Mouse (Mus musculus) spleen, embryonic (tissue): ENCODE results near the gene Ubl5.
"Not testable (repeated sequence)": the region's sequence is repeated elsewhere in the genome, so short reads cannot be mapped to it uniquely, and the experiment has no call there.

Experiments used
- CTCF ChIA-PET: fragments of 350-600 bp; sonication (Branson Sonifier 250); formaldehyde crosslinking; loops from one replicate; lab custom pipeline; 2022; lab: Charles Lee

Gene Ubl5

DNA sequence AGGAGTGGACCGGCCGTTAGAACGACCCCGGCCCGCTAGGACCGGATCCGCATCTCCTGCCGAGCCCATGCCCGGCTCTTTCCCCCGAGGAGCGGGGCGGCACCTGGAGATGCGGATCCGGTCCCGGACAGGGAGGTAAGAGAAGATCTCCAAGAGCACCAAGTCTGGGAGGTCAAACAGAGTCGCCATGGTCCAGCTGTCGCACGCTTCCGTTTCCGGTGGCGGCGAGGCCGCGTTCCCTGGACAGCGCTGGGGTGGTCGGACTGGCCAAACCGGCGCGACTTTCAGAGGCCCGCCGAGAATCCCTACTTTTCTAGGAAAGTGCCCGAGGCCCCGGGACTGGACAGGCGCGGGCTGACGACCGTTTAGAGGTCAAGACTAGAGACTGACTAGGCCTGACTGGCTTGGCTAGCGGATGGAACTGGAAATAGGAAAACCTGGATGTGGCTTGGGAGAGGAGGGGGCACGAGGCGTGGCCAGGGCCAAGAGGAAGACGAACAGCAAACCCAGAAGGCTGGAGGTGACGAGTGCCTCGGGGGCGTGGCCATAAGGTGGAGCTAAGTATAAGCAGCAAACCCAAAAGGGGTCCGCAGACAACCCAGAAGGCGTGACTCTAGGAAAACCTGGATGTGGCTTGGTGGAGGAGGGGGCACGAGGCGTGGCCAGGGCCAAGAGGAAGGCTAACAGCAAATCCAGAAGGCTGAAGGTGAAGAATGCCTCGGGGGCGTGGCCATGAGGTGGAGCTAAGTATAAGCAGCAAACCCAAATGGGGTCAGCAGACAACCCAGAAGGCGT lies at the start of gene Ubl5:
Ubl5 (plus strand) TSS at position 778 of the 795 bp plus-strand sequence.
- CTCF ChIA-PET = no interaction called here

DNA sequence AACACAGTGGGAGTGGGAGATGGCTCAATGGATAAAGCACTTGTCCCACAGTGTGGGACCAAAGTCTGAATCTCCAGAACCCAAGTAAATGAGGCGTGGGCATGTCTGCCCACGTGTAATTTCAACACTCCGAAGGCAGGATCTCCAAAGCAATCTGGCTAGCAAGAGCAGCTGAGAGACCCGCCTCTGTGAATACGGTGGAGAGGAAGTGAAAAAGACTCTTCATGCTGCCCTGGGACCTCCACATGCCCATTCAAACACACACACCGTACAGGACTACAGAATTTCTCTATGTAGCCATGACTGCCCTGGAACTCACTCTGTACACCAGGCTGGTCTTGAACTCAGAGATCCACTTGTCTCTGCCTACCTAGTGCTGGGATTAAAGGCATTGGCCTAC lies 41.4 kb upstream of the Ubl5 start:
- CTCF ChIA-PET = no interaction called here

DNA sequence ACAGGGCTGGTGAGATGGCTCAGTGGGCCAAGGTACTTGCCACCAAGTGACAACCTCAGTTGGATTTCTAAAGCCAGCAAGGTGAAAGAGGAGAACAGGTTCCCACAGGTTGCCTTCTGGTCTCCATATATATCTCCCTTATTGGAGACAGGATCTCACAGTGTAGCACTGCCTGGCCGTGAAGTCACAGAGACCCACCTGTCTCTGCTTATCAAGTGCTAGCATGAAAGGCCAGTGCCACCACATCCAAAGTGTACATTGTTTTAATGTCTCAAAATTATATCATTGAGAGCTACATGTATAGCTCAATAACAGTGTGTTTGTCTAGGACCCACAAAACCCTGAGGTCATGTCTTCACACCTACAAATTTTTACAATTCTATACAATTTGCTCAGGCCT lies 36.4 kb upstream of the Ubl5 start:
- CTCF ChIA-PET = no interaction called here

DNA sequence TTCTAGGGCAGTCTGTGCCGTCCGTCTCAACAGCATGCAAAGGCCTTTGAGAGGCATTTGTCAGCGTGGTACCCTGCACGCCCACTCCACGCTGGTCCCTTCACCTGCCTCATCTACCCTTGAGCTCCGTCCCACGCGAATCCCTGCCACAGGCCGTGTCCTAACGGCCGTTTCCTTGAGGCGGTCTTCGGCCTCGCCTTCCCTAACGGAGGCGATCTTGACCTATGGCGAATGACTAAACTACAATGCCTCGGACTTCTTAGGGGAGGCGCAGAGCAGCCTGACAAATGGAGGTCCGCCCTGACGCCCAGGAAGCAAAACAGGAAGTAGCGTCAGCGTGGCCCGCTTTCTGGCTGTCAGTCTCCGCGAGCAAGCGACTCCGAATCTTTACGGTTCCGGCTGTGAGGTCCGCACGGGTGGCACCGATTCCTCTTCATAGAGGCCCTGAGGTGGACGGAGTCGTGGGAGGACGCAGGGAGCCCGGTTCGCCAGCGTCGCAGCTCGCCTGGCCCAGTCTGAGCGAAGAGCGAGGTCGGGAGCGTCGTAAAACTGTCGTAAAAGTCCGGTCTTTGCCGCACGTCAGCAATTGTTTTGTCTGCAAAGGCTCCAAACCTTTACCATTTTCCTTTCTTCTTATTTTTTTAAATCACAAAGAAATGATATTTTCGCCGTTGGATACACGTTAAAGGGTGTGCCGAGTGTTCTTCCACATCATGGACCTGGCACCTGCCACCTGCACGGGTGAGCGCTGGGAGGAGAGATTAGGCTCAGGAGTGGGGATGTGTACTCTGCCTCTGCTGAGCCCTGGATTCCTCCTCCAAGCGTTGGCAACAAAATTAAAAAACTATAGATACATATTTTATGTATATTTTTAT lies 35.3 kb upstream of the Ubl5 start:
- CTCF ChIA-PET = no interaction called here

DNA sequence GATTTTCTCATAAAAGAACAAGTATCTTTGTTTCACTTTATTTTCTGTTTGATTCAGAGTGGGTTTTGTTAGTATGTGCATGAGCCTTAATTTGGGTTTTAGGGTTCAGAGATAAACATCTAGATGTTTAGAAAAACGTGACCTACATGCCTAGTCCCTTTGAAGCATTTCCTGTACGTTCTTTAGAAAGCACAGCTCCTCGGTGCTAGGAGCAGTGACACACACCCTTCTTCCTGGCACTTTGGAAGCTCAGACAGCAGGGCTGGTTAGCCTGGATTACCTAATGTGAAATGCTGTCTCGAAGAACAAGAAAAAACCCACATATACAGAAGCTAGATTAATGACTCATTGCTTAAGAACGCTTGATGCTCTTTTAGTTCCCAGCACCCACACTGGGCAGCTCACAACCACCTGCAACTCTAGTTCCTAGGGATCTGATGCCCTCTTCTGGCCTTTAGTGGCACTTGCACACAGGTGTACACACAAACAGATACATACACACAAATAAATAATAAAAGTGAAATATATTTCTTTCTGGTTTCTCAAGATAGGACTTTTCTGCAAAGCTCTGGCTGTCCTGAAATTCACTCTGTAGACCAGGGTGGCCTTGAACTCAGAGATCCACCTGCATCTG lies 32.7 kb upstream of the Ubl5 start:
- CTCF ChIA-PET = no interaction called here

DNA sequence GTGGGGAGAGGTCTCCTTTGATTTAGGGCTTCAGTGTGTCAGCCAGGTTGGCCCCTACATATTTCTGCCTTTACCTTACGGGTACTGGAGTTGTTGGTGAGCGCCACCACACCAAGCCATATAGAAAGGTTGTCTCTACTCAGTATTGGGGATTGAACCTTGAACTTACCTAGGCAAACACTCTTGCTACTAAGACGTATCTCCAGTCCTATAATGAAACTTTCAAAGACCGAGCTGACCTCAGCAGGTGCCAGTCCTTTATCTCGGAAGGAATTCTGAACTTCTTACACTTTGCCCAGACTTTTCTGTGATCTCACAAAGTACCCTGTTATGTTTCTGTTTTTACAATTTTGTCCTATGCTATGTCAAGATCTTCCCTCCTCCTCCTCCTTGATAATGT lies 30.7 kb upstream of the Ubl5 start:
- CTCF ChIA-PET = no interaction called here

DNA sequence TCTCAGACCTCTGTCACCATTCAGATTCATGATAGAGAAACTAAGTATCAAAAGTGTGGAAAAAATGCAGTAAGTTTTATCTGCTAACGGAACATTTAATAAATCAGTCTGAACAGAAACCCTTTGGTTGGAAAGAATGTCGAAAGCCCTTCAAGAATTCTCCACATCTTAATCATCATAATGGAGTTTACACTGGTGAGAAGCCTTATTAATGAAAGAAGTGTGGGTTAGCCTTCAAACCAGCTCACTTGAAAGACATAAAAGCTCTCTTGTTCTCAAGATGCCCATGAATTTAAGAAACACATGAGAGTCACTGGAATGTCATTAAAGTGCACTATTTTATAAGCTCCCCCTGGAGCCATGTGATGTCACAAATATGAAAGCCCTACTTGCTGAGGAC lies 26.0 kb upstream of the Ubl5 start:
- CTCF ChIA-PET = no interaction called here

DNA sequence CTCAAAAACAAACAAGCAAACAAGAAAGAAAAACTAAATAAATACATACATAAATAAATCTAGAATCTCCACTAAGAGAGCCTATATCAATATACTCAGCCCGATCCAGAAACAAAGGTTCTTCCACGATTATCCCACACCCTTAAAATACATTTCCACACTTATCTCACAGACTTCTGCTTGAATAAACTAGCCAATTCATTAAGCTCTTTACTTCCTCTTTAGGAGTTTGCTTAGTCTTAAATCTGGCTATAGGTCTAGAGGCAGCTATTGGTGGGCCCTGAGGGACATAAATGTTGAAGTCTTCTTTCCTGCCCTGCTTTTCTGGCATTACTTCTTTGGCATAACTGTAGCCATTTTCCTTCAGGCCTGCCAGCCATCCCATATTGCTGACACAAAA lies 11.3 kb upstream of the Ubl5 start:
- CTCF ChIA-PET = no interaction called here

DNA sequence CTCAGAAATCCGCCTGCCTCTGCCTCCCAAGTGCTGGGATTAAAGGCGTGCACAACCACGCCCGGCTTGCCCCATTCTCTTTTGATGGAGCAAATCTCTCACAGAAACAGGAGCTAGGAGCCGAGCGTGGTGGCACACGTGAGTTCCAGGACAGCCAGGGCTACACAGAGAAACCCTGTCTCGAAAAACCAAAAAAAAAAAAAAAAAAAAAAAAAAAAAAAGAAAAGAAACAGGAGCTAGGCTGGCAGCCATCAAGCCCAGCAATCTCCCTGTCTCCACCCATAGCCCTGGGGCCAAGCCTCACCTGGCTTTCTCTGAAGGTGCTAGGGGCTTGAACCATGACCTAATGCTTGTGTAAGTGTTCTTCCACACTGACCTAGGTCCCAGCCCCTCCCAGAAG lies 7.0 kb upstream of the Ubl5 start:
- CTCF ChIA-PET = not testable (repeated sequence)

DNA sequence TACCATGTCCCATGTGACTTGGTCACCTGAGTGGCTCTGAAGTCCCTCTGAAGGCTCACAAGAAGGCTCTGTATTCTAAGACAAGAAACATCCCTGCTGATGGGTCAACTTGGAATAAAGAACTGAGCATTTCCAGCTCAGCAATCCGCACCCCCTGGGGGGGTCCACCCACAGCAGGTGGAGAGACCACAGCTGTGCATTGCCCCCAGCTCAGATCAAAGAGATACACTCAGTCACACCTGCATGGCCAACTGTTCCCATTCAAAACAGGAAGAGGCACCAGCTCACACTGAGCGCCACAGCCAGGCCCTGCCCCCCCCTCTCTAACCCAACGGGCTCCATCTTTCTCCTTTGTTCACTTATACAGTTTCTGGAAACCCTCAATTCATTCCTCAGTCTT lies 6.4 kb upstream of the Ubl5 start:
- CTCF ChIA-PET = interaction anchor here (0.7 kb wide), 1 partner anchor 1518 kb away, joined by 3 read pairs; no protein-coding TSS in a partner anchor

DNA sequence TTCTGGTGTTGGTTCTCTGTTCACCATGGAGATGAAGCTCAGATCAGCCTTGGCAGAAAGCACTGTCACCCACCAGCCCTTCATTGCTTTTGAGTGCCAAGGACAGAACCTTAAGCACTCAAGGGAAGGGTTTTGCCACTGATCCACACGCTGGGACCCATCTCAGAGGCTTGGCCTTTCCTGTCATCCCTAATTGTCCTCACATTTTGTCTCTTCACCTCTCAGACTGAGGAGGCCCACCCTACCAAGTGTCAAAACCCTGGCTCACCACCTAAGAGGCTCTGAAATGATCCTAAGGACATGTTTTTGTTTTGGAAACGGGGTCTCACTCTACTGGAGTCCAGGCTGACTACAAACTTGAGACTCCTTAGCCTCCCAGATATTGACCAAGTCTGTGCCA lies 5.9 kb upstream of the Ubl5 start:
- CTCF ChIA-PET = no interaction called here

DNA sequence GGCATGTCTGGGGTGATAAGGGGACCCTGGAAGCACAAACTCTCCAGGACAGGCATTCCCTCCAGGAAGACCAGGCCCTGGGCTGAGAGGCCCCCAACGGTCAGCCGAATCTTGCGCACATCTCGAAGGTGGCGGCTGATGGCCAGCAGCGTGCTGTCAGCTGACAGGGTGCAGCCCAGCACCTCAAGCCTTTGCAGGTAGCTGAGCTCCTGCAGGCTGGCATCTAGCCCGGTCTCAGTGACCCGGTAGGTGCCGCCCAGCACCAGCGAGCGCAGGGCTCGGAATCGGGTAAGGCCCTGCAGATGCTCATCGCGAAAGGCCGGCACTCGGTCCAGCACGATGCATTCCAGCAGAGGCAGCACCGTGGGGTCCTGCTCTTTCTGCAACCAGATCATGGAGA lies 4.1 kb upstream of the Ubl5 start:
- CTCF ChIA-PET = no interaction called here

DNA sequence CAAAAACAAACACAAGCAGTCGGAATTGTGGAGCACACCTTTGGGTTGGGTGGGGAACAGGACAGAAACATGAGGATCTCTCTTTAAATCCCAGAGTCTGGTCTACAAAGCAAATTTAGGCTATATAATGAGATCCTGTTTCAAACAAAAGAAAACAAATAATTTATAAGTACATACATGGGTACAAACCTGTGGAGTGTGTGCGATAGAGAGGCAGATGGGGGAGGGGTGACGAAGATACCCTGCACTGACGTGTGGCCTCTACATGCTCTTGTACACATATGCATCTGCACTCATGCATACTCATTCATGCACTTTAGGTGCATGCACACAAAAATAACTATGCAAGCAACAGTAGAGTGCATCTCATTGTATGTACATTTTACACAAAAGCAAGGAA lies 3.2 kb upstream of the Ubl5 start:
- CTCF ChIA-PET = interaction anchor here (0.6 kb wide), 1 partner anchor 1606 kb away, joined by 6 read pairs; no protein-coding TSS in a partner anchor

DNA sequence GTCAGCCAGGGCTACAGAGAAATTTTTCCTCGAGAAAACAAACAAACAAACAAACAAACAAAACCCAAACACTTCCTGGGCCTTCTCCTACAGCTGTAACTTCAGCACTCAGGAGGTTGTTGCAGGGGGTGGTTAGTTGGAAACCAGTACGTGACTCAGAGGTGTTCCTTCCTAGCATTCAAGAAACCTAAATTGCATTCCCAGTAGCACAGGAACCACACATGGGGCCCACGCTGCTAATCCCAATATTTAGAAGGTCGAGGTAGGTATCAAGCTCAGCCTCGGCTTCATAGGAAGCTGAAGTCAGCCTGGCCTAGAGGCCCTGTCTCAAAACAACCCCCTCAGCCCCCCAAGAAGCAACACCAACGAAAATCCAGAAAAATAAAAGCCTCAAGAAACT lies 1.2 kb upstream of the Ubl5 start:
- CTCF ChIA-PET = no interaction called here

DNA sequence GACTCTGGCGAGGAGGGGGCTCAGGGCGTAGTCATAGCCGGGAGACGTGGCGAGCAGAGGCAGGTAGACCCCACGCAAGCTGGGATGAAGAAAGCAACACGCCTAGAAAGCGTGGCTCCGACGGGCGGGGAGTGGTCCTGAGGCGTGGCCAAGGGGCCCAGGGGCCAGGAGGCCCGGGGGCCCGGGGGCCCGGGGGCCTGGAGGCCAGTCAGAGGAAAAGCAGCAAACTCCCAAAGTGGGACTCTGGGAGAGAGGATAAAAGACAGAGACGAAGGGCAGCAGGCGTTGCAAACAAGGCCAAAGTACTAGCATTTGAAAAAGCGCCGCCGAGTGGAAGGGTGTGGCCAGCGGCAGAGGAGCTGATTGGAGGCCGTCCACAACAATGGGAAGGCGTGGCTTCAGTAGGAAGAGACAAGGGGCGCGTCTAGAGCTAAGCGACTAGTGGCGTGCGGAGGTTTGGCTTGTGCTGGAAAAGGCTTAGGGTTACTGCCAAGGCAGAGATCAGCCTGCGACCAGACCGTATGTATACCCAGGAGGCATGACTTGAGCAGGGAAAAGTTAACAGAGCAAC lies 303 bp downstream of the Ubl5 start:
- CTCF ChIA-PET = no interaction called here

DNA sequence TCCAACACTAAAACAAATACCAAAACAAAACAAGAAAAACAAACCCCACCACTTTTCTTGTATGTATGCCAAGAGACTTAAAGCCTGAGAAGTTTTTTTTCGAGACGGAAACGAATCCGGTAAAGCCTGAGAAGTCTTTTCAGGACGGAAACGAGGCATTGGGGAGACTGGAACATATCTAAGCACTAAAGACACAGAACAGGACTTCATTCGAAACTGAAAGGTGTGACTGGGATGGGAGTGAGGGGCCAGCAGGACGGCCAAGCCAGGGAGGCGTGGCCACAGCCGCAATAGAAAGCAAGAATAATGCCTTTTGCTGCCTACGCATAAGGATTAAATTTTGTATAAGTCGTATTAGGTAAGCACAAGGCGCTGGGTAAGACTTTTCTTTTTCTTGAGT lies 1.1 kb downstream of the Ubl5 start:
- CTCF ChIA-PET = no interaction called here

DNA sequence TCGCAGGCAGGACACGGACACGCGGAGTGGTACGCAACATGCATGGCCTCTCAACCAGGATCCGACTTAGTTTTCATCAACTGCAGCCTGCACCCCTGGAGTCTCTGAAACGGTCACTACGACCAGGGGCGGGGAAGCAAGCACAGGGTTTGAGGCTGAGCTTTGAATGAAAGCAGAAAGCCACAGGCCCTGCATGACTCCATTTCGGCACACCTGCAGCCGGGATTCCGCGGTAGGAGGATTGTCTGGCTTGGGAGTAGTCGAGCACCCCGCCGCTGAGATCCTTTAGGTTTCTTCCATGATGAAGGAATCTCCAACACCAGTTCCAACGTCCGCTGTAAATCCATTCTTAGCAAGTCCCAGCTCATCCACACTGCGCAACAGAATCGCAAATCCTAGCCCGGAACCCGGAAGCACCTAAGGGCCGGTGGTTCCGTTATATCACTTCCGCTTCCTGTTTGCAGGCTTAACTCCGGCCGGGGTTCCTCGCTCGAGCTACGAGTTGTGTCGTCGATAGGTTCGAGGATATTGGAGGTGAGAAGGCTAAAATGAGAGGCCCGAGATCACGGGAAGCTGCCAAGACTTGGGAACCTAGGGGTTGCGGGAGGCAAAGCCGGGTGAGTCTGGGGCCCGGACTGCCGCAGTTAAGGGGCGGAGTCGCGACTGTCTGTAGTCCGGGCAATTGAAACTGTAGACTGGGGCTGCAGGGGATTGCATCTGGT lies 1.8 kb downstream of the Ubl5 start, which contains the start of gene Fbxl12:
Fbxl12 (minus strand) TSS at position 408 of the 722 bp plus-strand sequence.
- CTCF ChIA-PET = no interaction called here

DNA sequence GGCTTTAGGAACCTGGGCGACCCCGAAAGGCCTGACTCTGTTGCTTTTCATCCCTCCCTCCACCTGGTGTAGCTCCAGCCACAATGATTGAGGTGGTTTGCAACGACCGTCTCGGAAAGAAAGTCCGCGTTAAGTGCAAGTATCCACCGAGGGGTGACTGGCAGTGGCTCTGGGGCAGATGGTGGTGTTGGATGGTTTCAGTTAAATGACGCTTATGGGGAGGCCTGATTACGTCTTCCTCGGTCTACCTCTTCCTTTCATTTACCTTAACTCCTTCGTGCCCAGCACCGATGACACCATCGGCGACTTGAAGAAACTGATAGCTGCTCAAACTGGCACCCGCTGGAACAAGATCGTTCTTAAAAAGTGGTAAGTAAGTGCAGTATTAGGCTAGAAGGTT lies 2.4 kb downstream of the Ubl5 start:
- CTCF ChIA-PET = no interaction called here

DNA sequence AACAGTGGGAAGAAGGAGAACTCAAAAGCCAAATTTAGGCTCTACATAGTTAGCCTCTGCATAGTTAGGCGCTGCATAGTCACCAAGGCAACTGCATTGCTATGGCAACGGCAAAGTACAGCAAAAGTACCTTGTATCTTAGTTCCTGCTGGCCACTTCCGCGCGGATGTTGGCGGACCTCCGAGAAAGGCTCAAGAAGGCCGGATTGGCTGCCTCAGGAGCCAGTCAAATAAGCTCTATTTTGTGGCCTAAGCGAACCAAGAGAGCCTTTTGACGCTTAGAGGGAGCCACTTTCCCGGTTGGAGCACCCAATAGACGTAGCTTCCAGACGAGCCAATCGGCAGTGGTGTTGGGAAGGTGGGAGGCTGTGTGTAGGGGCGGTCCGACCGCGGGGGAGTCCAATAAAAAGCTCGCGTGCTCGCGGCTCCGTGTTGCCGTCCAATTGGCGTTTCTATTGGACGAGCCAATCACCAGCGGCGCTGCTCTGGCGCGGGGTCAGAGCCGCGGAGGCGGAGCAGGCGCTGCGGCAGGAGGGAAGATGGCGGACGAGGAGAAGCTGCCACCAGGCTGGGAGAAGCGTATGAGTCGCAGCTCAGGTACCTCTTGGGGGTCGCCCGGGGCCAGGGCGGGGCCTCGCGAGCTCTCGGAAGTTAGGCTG lies 9.1 kb downstream of the Ubl5 start, which contains the start of gene Pin1:
Pin1 (plus strand) TSS at position 494 of the 658 bp plus-strand sequence.
- CTCF ChIA-PET = no interaction called here

DNA sequence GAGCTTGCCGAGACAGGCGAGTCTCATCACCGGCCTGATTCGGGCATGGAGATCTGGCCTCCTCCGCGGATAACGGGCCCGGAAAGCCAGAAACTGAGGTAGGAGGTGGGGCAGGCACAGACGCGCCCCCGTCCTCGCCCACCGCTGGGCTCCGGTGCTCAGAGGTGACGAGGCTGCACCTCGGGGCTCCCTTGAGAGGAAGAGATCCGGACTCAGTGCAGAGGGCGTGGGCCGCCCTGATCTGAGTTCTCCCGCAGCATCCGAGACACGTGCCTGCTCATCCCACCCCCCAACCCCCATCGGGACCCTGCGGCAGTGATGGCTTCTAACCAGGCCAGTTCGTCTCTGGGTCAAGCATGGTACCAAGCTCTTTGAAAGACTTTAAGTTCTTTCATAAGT lies 9.6 kb downstream of the Ubl5 start:
- CTCF ChIA-PET = no interaction called here

DNA sequence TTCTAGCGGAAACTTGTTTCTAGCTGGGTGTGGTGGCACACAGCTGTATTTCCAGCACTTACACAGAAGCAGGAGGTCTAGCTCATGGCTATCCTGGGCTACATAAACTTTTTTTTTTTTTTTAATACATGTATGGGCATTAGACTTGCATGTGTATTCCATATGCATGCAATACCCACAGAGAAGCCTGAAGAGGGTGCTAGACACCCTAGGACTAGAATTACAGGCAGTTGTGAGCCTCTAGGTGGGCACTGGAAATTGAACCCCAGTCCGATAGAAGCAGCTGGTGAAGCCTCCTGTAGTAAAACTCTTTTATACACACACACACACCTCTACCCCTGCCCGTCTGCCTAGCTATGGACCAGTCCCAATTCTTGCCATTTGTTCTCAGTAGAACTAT lies 11.2 kb downstream of the Ubl5 start:
- CTCF ChIA-PET = no interaction called here
